Mouse (Mus musculus) kidney, embryonic 16.5 days (tissue): ENCODE measurements around the gene Gstt3. TPM values are rescaled to one million over a fixed set of nuclear protein-coding genes. Genes with fewer than 3 reads are reported as not detected.
"Not testable (repeated sequence)": the region's sequence is repeated elsewhere in the genome, so short reads cannot be mapped to it uniquely, and the experiment has no call there.

ENCODE experiments used
- ATAC-seq: fragments of 200-750 bp; cut with Nextera tagmentation; 2 replicates; pipeline ENCODE4 v1.8.0; 2017; ENCODE audit warnings: moderate TSS enrichment; ENCODE audit not compliant: low FRiP score, low TSS enrichment
- H3K27ac ChIP-seq: fragments of 300-500 bp; sonication (generic); 2 replicates; pipeline ENCODE4 v1.5.1; 2014; ENCODE audit warnings: low read length
- H3K27me3 ChIP-seq: fragments of 300-500 bp; sonication (generic); 2 replicates; pipeline ENCODE4 v1.6.1; 2014; ENCODE audit warnings: low read length, control low read depth, mixed read lengths; ENCODE audit not compliant: insufficient read depth
- H3K36me3 ChIP-seq: fragments of 300-500 bp; sonication (generic); 2 replicates; pipeline ENCODE4 v1.6.1; 2014; ENCODE audit warnings: low read length, control low read depth, mixed read lengths; ENCODE audit not compliant: insufficient read depth
- H3K4me1 ChIP-seq: fragments of 300-500 bp; sonication (generic); 2 replicates; pipeline ENCODE4 v1.6.1; 2014; ENCODE audit warnings: low read length, control low read depth, mixed read lengths; ENCODE audit not compliant: insufficient read depth
- H3K4me2 ChIP-seq: fragments of 300-500 bp; sonication (generic); replicated peaks from 2 replicates; pipeline ENCODE4 v1.6.1; 2014; ENCODE audit warnings: low read depth, low read length
- H3K4me3 ChIP-seq: fragments of 300-500 bp; sonication (generic); 2 replicates; pipeline ENCODE4 v1.5.1; 2014; ENCODE audit warnings: mild to moderate bottlenecking, low read length
- H3K9ac ChIP-seq: fragments of 300-500 bp; sonication (generic); replicated peaks from 2 replicates; pipeline ENCODE4 v1.6.1; 2014; ENCODE audit warnings: low read length
- H3K9me3 ChIP-seq: fragments of 300-500 bp; sonication (generic); 2 replicates; pipeline ENCODE4 v1.6.1; 2016; ENCODE audit warnings: low read length, control low read depth
- WGBS: fragments of 180-500 bp; shearing (Covaris S2); extraction: QIAGEN DNeasy Blood & Tissue Kit; methylation state at CpG from one replicate; pipeline ENCODE4 v1.1.7; 2014; 5-methylcytosine and 5-hydroxymethylcytosine counted together
- polyA plus RNA-seq: library from polyadenylated mRNA; unstranded; fragments of >200 nt; fragmentation: Nextera tagmentation; extraction: Ambion mirVana; gene quantifications from 2 replicates; pipeline ENCODE4 v1.2.1, GENCODE M21; 2015

Gstt3 gene
- polyA plus RNA-seq, 1 experiment from 2014 or later, result 54.8 TPM

- Histone ChIP-seq H3K27ac (no peak overlapping the region), H3K4me3 (no peak overlapping the region), H3K36me3 (no peaks in the 10 kb centered on the region), H3K9ac (no peak overlapping the region), H3K4me2 (no peak overlapping the region), H3K27me3 (no peaks in the 10 kb centered on the region), H3K4me1 (no peaks in the 10 kb centered on the region), H3K9me3 (no peaks in the 10 kb centered on the region)
- WGBS, result 84% methylated on average over 8 of the region's 8 CpGs
- no peak for ATAC-seq
These were observed 7.1 kb upstream of the Gstt3 start for GRCm38 (mm10) chr10:75788277-75788676.

- no peak overlapping the region for H3K27ac ChIP-seq
- H3K36me3 ChIP-seq, result no peaks in the 10 kb centered on the region
- H3K9me3 ChIP-seq, result no peaks in the 10 kb centered on the region
- H3K4me2 ChIP-seq, result no peak overlapping the region
- WGBS, result 71% methylated on average over 1 of the region's 1 CpGs
- no peak overlapping the region for H3K4me3 ChIP-seq
- no peak for ATAC-seq
- H3K27me3 ChIP-seq, result no peaks in the 10 kb centered on the region
- H3K4me1 ChIP-seq, result 0 out of 2 replicates have a peak, but pooled peaks cover 4% of the 10 kb centered on the region
- H3K9ac ChIP-seq, result no peak overlapping the region
These were observed 4.2 kb upstream of the Gstt3 start for GRCm38 (mm10) chr10:75785442-75785841.

- H3K27me3 ChIP-seq, result peaks cover 7% of the 10 kb centered on the region; the same call in 1 of the 2 replicates
- peak overlapping the region; percentile 40 for H3K9ac ChIP-seq
- peak overlapping the region; percentile 78 for H3K4me2 ChIP-seq
- peak overlapping the region; percentile 53 for H3K4me3 ChIP-seq
- peaks cover 12% of the 10 kb centered on the region for H3K4me1 ChIP-seq
- peaks cover 3% of the 10 kb centered on the region; the same call in 1 of the 2 replicates for H3K9me3 ChIP-seq
- H3K36me3 ChIP-seq, result no peaks in the 10 kb centered on the region
- WGBS, result 31% methylated on average over 15 of the region's 15 CpGs
- peak; percentile 25; the same call in 1 of the 2 replicates for ATAC-seq
- peak overlapping the region; percentile 90 for H3K27ac ChIP-seq
These were observed 1.7 kb downstream of the Gstt3 start for GRCm38 (mm10) chr10:75779206-75780174.

DNA sequence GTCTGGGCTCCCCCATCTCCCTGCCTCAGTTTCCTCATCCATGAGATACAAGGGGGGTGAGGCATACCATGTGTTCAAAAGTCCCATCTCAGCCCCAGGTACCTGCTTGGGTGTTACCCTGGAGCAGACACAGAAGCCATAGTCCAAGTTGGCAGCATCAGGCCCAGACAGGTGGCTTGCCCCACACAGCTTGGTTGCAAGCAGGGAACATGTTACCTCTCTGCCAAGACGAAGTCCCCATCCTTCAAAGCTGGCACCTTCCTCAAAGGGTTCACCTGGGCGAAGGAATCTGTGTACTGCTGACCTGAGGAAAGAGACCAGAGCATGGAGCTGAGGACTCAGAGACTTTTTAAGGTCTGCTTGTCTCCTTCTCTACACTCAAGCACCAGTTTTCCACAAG is 3.3 kb downstream of the Gstt3 start:
- H3K4me1 ChIP-seq, result peaks cover 12% of the 10 kb centered on the region
- no peak for ATAC-seq
- no peak overlapping the region for H3K27ac ChIP-seq
- no peaks in the 10 kb centered on the region for H3K36me3 ChIP-seq
- H3K9me3 ChIP-seq, result peaks cover 3% of the 10 kb centered on the region; the same call in 1 of the 2 replicates
- H3K4me3 ChIP-seq, result no peak overlapping the region
- H3K9ac ChIP-seq, result no peak overlapping the region
- no peak overlapping the region for H3K4me2 ChIP-seq
- 76% methylated on average over 2 of the region's 2 CpGs for WGBS
- H3K27me3 ChIP-seq, result peaks cover 7% of the 10 kb centered on the region; the same call in 1 of the 2 replicates

DNA sequence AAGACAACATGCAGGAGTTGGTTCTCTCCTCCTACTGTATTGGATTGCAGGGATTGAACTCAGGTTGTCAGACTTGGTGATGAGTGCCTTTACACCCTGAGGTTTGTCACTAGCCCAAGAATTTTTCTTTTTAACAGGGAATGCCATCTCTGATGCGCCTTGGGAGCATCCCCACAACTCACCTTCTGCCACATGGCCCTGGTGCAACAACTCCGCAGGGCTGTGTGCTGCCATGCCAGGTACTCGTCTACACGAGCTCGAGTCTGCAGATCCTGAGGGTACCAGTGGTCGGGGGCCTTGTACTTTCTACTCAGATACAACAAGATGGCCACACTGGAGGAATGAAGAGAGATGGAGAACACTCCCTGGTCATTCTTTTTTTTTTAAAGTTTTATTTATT is 4.7 kb downstream of the Gstt3 start:
- peaks cover 20% of the 10 kb centered on the region for H3K4me1 ChIP-seq
- H3K27ac ChIP-seq, result no peak overlapping the region
- H3K4me2 ChIP-seq, result no peak overlapping the region
- H3K36me3 ChIP-seq, result no peaks in the 10 kb centered on the region
- H3K9ac ChIP-seq, result no peak overlapping the region
- H3K27me3 ChIP-seq, result peaks cover 7% of the 10 kb centered on the region; the same call in 1 of the 2 replicates
- no peak for ATAC-seq
- peaks cover 3% of the 10 kb centered on the region; the same call in 1 of the 2 replicates for H3K9me3 ChIP-seq
- WGBS, result 93% methylated on average over 6 of the region's 6 CpGs
- H3K4me3 ChIP-seq, result no peak overlapping the region

DNA sequence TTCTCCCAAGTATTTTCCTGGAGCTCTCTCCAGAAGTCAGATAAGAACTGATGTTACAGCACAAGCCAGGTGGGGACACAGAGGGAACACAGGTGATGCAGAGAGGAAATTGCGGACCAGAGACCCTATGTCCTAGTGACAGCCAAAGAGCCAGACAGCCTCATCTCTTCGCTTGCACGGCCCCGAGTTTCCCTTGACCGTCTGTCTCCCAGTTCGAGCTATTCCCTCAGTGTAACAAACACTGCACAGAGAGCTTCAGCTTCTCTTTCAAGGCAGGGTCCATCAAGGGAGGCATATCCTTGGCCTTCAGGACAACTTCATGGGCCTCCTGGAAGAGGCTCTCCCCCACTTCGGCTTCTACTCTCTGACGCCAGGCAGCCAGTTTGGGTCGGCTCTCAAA is 6.6 kb downstream of the Gstt3 start:
- 82% methylated on average over 9 of the region's 9 CpGs for WGBS
- H3K4me2 ChIP-seq, result no peak overlapping the region

DNA sequence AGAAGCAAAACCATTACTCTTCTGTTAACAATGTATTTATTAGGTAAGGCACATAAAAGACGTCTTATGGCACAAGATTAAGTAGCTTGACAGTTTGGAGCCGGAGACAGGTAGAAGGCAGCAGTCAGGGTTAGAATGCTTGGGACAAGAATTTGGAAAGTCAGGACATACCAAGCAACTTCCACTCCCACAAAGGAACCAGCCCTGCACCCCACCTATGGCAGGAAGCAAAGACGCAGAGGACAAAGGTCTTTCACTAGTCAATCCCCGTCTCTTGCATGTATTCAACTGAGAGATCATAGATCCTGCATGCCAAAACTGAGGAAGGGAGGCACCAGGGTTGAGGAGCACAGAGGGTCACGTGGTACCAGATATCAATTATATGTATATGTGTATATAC is 7.1 kb downstream of the Gstt3 start:
- no peak for ATAC-seq
- Histone ChIP-seq H3K4me1 (peaks cover 7% of the 10 kb centered on the region), H3K9ac (no peak overlapping the region), H3K36me3 (no peaks in the 10 kb centered on the region), H3K4me2 (no peak overlapping the region), H3K27me3 (0 out of 2 replicates have a peak, but pooled peaks cover under 1% of the 10 kb centered on the region), H3K4me3 (no peak overlapping the region), H3K9me3 (peaks cover 3% of the 10 kb centered on the region; the same call in 1 of the 2 replicates), H3K27ac (no peak overlapping the region)
- WGBS, result 87% methylated on average over 5 of the region's 5 CpGs

More for the DNA sequence above, 6.6 kb downstream of the Gstt3 start:
- H3K9me3 ChIP-seq, result peaks cover 3% of the 10 kb centered on the region; the same call in 1 of the 2 replicates
- H3K27ac ChIP-seq, result no peak overlapping the region
- no peak overlapping the region for H3K9ac ChIP-seq
- H3K4me1 ChIP-seq, result peaks cover 9% of the 10 kb centered on the region
- ATAC-seq, result no peak
- H3K36me3 ChIP-seq, result no peaks in the 10 kb centered on the region
- H3K27me3 ChIP-seq, result 0 out of 2 replicates have a peak, but pooled peaks cover 4% of the 10 kb centered on the region
- no peak overlapping the region for H3K4me3 ChIP-seq

DNA sequence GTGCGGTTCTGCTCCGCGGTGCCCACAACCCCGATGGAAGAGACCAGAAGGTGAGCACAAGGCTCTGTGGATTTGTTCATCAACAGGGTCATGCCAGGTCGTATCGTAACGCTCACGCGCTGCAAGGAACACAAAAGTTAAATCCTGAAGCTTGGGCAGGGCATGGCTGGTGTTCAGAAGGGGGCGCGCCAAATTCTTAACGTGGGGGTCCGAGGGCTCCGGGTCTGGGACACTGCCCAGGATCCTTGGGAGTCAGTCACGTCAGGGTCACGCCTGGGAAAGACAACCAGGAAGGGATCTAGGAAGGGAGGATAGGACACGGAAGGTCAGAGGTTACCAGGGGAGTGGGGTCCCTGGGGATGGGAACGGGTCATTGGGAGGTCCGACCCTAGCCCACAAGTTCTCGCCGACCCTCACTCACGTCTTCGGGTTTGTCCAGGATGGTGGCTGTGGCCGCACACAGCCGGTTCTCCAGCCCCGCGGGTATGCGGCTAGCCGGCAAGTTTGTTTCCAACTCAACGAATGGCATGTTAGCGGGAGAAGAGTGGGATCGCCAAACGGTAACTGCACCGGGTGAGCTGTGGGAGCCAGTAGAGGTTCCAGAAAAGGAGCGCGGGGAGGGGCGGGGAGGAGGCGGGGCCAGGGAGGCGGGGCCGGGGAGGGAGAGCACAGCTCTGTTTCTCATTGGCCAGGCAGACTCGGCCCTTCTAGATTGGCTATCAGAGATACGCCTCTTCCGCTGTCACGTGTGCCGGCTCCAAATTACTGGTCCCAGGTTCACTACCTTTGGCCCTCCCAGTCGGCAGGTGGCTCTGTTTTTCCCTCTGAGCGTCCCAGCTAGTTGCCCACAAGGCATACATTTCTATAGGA is 8.2 kb downstream of the Gstt3 start, which contains the start of gene Ddt:
Ddt (minus strand) TSS at position 620 of the 870 bp plus-strand sequence.
- Histone ChIP-seq H3K27ac (peak within 1 kb of the TSS; percentile 84), H3K4me2 (peak within 1 kb of the TSS; percentile 98), H3K9me3 (no peaks in the 10 kb centered on the region), H3K4me3 (peak within 1 kb of the TSS; percentile 78), H3K36me3 (no peaks in the 10 kb centered on the region), H3K4me1 (peaks cover 7% of the 10 kb centered on the region), H3K9ac (peak within 1 kb of the TSS; percentile 80), H3K27me3 (no peaks in the 10 kb centered on the region)
- under 1% methylated on average over 46 of the region's 47 CpGs for WGBS
- ATAC-seq, result peak; percentile 98

DNA sequence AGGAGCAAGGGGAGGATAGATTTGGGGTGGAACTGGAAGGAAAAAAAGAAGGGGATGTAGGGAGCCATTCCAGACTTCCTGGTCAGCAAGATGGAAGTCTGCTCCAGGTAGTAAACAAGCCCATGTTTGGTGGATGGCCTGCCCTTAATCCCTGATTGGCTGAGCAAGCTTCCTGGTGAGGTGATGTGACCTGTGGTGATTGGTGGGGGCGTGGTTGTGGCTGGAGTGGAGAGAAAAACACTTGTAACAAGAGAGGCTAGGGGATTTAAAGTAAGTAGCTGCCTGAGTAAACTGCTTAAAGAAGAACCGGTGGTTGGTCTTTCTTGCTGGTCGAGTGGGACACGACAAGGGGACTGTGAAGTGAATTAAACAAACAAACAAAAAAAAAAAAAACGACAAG is 13.5 kb downstream of the Gstt3 start:
- not testable (repeated sequence) for H3K27ac ChIP-seq, ATAC-seq, H3K4me2 ChIP-seq, H3K27me3 ChIP-seq, H3K4me3 ChIP-seq, H3K9ac ChIP-seq, H3K36me3 ChIP-seq, H3K9me3 ChIP-seq
- WGBS, result 36% methylated on average over 5 of the region's 5 CpGs
- peaks cover 18% of the 10 kb centered on the region for H3K4me1 ChIP-seq
